Mouse (Mus musculus) macrophage (primary cell): ENCODE data around the gene Mmel1. TPM values are rescaled to one million over a fixed set of nuclear protein-coding genes. Genes with fewer than 3 reads are reported as not detected.

Experiments
- H3K27ac ChIP-seq: fragments of 350-480 bp; formaldehyde crosslinking; 2 replicates; pipeline ENCODE4 v1.9.0; 2021
- H3K36me3 ChIP-seq: fragments of 350-480 bp; formaldehyde crosslinking; 2 replicates; pipeline ENCODE4 v1.9.0; 2021; ENCODE audit errors: inconsistent target
- H3K4me3 ChIP-seq: fragments of 350-480 bp; formaldehyde crosslinking; 2 replicates; pipeline ENCODE4 v1.9.0; 2021; ENCODE audit errors: inconsistent target
- H3K79me2 ChIP-seq: fragments of 350-480 bp; formaldehyde crosslinking; 2 replicates; pipeline ENCODE4 v1.9.0; 2021; ENCODE audit errors: inconsistent target
- WGBS: methylation state at CpG from one replicate; pipeline ENCODE4 v1.1.7; 2026; ENCODE audit warnings: inconsistent platforms; ENCODE audit not compliant: missing documents; 5-methylcytosine and 5-hydroxymethylcytosine counted together
- polyA plus RNA-seq: library from polyadenylated mRNA; stranded (reverse); fragments of 250-400 nt; gene quantifications from 3 replicates; pipeline ENCODE4 v1.2.4, GENCODE M21; 2018; ENCODE audit warnings: inconsistent platforms

Mmel1 gene
- polyA plus RNA-seq, 1 experiment from 2014 or later = not detected

DNA sequence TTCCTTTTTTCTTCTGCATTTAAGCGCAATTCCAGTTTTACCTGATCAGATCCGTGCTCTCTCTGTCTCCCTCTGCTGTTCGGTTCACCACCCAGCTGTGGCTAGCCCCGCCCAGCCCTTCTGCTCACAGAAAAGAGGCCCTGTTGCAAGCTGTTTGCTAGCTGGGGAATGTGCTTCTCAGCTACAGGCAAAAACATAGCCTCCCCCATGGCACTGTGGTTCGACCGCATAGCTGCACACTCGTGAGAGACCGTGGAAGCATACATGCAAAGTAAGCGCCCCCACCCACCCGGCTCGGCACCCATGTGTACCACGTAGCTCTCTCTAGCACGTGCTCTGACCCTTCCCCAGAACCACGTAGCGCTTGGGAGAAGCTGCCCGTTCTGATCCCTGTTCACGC, 38.4 kb downstream of the Mmel1 start:
- H3K36me3 ChIP-seq = no peaks in the 10 kb centered on the region
- WGBS = 48% methylated on average over 17 of the region's 17 CpGs
- no peak overlapping the region for H3K4me3 ChIP-seq
- H3K27ac ChIP-seq = no peak overlapping the region
- H3K79me2 ChIP-seq = no peaks in the 10 kb centered on the region

GRCm38 (mm10) chr4:154908490-154908889, 39.1 kb downstream of the Mmel1 start:
- no peaks in the 10 kb centered on the region for H3K36me3 ChIP-seq
- no peak overlapping the region for H3K4me3 ChIP-seq
- H3K27ac ChIP-seq = no peak overlapping the region
- no peaks in the 10 kb centered on the region for H3K79me2 ChIP-seq
- WGBS = 90% methylated on average over 5 of the region's 5 CpGs

GRCm38 (mm10) chr4:154910606-154911522, 41.5 kb downstream of the Mmel1 start:
- no peak overlapping the region for H3K4me3 ChIP-seq

DNA sequence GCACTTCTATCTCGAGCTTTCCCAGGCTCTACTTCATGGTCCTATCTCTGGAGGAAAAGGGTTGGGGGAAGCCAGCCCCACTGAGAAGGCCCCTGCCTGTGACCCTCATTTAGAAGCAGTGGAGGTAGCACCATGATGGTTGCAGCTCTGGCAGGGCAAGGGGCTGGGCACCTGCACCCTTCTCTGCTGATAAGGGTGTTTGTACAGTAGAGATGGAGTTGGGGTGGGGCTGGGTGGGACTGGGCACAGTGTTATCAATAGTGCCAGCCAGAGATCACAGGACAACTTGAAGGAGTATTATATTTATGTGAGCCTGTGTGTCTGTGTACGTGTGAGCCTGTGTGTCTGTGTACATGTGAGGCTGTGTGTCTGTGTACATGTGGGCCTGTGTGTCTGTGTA, 42.3 kb downstream of the Mmel1 start:
- H3K36me3 ChIP-seq = no peaks in the 10 kb centered on the region
- 75% methylated on average over 2 of the region's 2 CpGs for WGBS
- H3K79me2 ChIP-seq = no peaks in the 10 kb centered on the region
- no peak overlapping the region for H3K4me3 ChIP-seq
- peak overlapping the region; percentile 88 for H3K27ac ChIP-seq

More at GRCm38 (mm10) chr4:154910606-154911522, 41.5 kb downstream of the Mmel1 start:
- no peaks in the 10 kb centered on the region for H3K36me3 ChIP-seq
- peak overlapping the region; percentile 88 for H3K27ac ChIP-seq
- WGBS = 49% methylated on average over 14 of the region's 15 CpGs
- H3K79me2 ChIP-seq = no peaks in the 10 kb centered on the region

- peaks cover 18% of the 10 kb centered on the region for H3K36me3 ChIP-seq
- no peak overlapping the region for H3K27ac ChIP-seq
- H3K79me2 ChIP-seq = no peaks in the 10 kb centered on the region
- WGBS = 100% methylated on average over 3 of the region's 3 CpGs
- H3K4me3 ChIP-seq = no peak overlapping the region
These were observed 44.5 kb downstream of the Mmel1 start for GRCm38 (mm10) chr4:154913845-154914244.

DNA sequence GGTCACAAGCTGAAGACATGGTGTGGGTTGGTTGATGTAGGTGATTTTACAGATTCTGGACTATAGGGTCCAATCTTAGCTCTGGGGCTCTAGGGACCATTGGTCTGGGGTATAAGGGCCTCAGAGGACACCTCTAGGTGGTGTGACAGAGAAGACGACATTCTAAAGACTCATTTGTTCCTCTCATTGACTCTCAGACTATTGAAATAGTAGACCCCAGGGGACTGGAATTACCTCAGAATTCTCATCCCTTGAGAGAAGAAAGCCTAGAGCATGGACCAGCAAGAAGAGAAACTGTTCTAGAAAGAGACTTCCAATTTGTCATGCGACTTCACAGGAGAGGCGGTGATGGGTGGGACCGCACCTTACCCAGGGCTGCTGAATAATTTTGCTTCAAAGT, 44.9 kb downstream of the Mmel1 start:
- Histone ChIP-seq H3K79me2 (no peaks in the 10 kb centered on the region), H3K27ac (no peak overlapping the region), H3K36me3 (peaks cover 20% of the 10 kb centered on the region), H3K4me3 (no peak overlapping the region)
- 97% methylated on average over 4 of the region's 4 CpGs for WGBS

DNA sequence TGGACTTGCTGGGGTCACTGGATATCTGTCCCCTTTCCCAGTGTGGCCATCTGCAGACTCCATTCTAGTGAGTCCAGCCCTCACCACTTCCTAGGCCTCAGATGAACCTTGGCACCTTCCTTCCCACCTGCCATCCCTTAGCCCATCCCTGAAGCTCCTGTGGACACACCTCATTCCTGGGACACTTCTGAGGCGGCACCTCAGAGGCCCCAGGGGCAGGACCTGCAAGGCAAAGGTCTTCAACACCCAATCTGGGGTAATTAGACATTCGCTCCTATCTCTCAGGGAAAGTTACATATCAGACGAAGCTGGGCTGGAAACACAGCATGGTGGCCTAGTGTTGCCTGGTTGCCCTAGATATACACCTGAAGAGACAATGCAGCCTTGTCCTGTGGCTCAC, 45.3 kb downstream of the Mmel1 start:
- no peak overlapping the region for H3K4me3 ChIP-seq
- 89% methylated on average over 3 of the region's 3 CpGs for WGBS
- H3K27ac ChIP-seq = no peak overlapping the region
- H3K36me3 ChIP-seq = peaks cover 20% of the 10 kb centered on the region
- H3K79me2 ChIP-seq = no peaks in the 10 kb centered on the region

GRCm38 (mm10) chr4:154915286-154915685, 45.9 kb downstream of the Mmel1 start:
- WGBS = 12% methylated on average over 10 of the region's 10 CpGs
- H3K79me2 ChIP-seq = no peaks in the 10 kb centered on the region
- 0 out of 2 replicates have a peak overlapping the region, but pooled peaks have one; percentile 13 for H3K27ac ChIP-seq
- no peak overlapping the region for H3K4me3 ChIP-seq
- H3K36me3 ChIP-seq = peaks cover 24% of the 10 kb centered on the region

- H3K36me3 ChIP-seq = peaks cover 29% of the 10 kb centered on the region
- WGBS = 74% methylated on average over 4 of the region's 4 CpGs
- H3K79me2 ChIP-seq = no peaks in the 10 kb centered on the region
- no peak overlapping the region for H3K27ac ChIP-seq
- no peak overlapping the region for H3K4me3 ChIP-seq
These were observed 47.3 kb downstream of the Mmel1 start for GRCm38 (mm10) chr4:154916662-154917061.

- Histone ChIP-seq H3K36me3 (peaks cover 72% of the 10 kb centered on the region), H3K4me3 (no peak overlapping the region), H3K79me2 (peaks cover 46% of the 10 kb centered on the region), H3K27ac (no peak overlapping the region)
- 85% methylated on average over 4 of the region's 4 CpGs for WGBS
These were observed 52.9 kb downstream of the Mmel1 start for GRCm38 (mm10) chr4:154922291-154922690.

GRCm38 (mm10) chr4:154922931-154923330, 53.5 kb downstream of the Mmel1 start:
- 90% methylated on average over 3 of the region's 5 CpGs for WGBS
- peaks cover 66% of the 10 kb centered on the region for H3K36me3 ChIP-seq
- no peak overlapping the region for H3K27ac ChIP-seq
- no peak overlapping the region for H3K4me3 ChIP-seq
- H3K79me2 ChIP-seq = peaks cover 52% of the 10 kb centered on the region

DNA sequence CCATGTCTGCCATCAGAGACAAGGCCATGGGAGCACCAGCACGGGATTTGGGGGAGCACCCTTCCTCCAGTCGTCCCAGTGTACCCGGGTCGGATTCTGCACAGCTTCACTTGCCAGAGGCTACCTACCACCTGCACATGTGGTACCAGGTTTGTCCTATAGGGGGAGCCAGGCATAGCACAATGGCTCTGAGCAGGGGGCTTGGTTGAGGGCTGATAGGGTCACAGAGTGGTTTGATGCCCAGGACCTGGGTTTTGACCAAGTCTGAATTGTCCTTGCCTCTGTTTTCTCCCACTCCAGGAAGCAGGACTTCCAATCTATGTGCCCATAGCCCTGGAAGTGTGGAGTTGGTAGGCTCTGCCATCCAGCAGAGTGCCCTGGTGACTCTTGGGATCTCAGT, 56.0 kb downstream of the Mmel1 start:
- Histone ChIP-seq H3K4me3 (no peak overlapping the region), H3K79me2 (peaks cover 53% of the 10 kb centered on the region), H3K27ac (no peak overlapping the region), H3K36me3 (peaks cover 50% of the 10 kb centered on the region)
- 90% methylated on average over 4 of the region's 4 CpGs for WGBS

DNA sequence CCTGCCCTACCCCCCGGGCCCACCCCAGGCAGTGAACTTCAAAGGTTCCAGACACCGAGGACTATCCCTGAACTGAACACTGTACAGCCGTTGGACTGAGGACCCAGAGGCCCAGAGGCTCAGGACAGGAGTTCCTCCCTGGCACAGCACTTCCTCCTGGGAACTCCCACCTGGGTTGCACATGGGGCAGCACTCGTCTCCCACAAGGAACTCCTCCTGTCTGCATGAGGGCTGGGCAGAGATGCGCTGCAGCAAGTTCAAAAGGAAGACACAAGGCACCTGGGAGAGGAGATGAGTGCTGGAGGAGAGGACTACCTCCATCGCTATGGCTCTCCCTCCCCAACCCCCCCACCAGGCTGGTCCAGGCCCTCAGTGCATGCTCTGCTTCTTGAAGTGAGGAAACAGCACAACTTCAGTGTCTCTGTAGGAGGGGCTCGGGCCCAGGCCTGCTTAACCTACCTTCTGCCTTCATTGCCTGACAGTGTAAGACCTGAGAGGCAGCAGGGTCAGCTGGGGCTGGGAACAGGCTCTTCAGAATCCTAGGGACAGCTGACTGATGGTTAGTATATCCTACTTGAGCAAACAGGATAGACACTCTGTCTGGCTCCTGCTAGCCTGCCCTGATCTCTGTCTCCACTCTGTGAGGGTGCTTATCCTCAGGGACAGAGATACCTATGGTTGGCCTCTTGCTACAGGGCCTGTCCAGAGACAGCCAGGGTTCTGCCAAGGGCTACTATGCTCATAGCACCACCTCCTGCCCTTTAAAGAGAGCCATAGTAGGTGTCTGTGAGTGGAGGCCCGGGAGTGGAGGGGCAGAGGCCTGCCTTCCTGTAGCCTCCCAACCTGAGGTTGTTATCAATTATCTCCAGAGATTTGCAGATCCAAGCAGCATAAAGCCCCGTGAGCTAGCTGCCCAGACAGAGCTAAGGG, 57.8 kb downstream of the Mmel1 start:
- peak overlapping the region; percentile 75 for H3K4me3 ChIP-seq
- peaks cover 40% of the 10 kb centered on the region for H3K36me3 ChIP-seq
- peak overlapping the region; percentile 96 for H3K27ac ChIP-seq
- peaks cover 53% of the 10 kb centered on the region for H3K79me2 ChIP-seq
- 15% methylated on average over 8 of the region's 9 CpGs for WGBS

GRCm38 (mm10) chr4:154927899-154928337, 58.5 kb downstream of the Mmel1 start:
- Histone ChIP-seq H3K27ac (peak overlapping the region; percentile 96), H3K4me3 (peak overlapping the region; percentile 75), H3K36me3 (peaks cover 33% of the 10 kb centered on the region), H3K79me2 (peaks cover 51% of the 10 kb centered on the region)
- WGBS = 2% methylated on average over 5 of the region's 5 CpGs
